Mouse (Mus musculus): ENCODE results near the gene Ccr3.

GRCm38 (mm10) chr9:123982720-123983119 lies 39.1 kb upstream of the Ccr3 start:
- TF ChIP-seq POLR2A (IDR thresholded peaks at IDR 0.05; ENCODE audit: low read depth, low read length) (no peak), CTCF (IDR thresholded peaks at IDR 0.05; ENCODE audit: extremely low read depth, insufficient read length, insufficient replicate concordance, low read depth, low read length) (no peak)

All from small intestine, adult 2 months (tissue).